Mouse (Mus musculus): Measurements from ENCODE around the gene Bcor. TPM values are rescaled to one million over a fixed set of nuclear protein-coding genes. Genes with fewer than 3 reads are reported as not detected.

The Bcor gene
- total and polyA plus RNA-seq, 3 experiments = 44.6 to 88.7 (median 61.6) TPM

GRCm38 (mm10) chrX:12116128-12116527 lies 44.0 kb downstream of the Bcor start:
- DNase-seq (ENCODE audit: low read depth, low spot score) = no peak

DNA sequence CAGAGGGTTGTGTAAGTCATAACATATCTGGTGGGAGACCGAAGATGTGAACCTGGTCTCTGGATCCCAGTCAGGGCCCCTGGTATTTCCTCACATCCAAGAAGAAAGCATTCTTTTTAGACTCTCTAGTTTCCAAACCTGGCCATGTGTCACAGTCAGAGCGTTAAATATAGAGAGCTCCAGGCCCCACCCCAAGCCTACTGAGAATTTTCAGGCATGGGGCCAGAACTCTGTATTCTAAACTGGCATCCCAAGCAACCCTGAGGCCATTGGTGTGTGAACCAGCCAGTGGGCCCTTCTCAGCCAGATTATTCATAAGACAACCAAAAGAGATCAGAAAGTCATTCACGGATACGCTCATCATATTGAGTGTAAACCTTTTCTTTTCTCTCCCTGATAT lies 48.0 kb downstream of the Bcor start:
- H3K4me3 ChIP-seq (ENCODE audit: control insufficient read depth in 1 of 2, insufficient read depth in 1 of 2, low read depth in 2 of 2, low read length in 2 of 2) = no peak overlapping the region
- H3K9me3 ChIP-seq (replicated peaks; ENCODE audit: insufficient read depth, low read length) = no peaks in the 10 kb centered on the region
- H3K36me3 ChIP-seq (ENCODE audit: control insufficient read depth in 1 of 2, insufficient read depth in 2 of 2, low read length in 2 of 2) = no peaks in the 10 kb centered on the region; a peak in 2 of 4 replicates
- no peak for DNase-seq (ENCODE audit: low read depth, low spot score)
- TF ChIP-seq BHLHE40 (IDR thresholded peaks at IDR 0.05; ENCODE audit: borderline replicate concordance, low read depth, low read length) = no peak
- no peak for TF ChIP-seq MAZ (IDR thresholded peaks at IDR 0.05; ENCODE audit: low read depth, low read length)
- TF ChIP-seq GATA1 (IDR thresholded peaks at IDR 0.05; ENCODE audit: low read depth, low read length) = no peak
- TF ChIP-seq ELF1 (IDR thresholded peaks at IDR 0.05; ENCODE audit: low read depth, low read length) = no peak
- no peak for TF ChIP-seq POLR2AphosphoS2 (IDR thresholded peaks at IDR 0.05; ENCODE audit: low read length)
- TF ChIP-seq RCOR1 (IDR thresholded peaks at IDR 0.05; ENCODE audit: low read depth, low read length) = no peak
- TF ChIP-seq ZNF384 (IDR thresholded peaks at IDR 0.05; ENCODE audit: low read depth, low read length) = no peak
- TF ChIP-seq TAL1 (IDR thresholded peaks at IDR 0.05; ENCODE audit: low read length) = no peak
- TF ChIP-seq CHD2 (IDR thresholded peaks at IDR 0.05; ENCODE audit: low read length) = no peak
- TF ChIP-seq ZC3H11A (IDR thresholded peaks at IDR 0.05; ENCODE audit: low read depth, low read length) = no peak
- no peak for TF ChIP-seq MYB (IDR thresholded peaks at IDR 0.05; ENCODE audit: low read depth, low read length)
- TF ChIP-seq E2F4 (IDR thresholded peaks at IDR 0.05; ENCODE audit: borderline replicate concordance, low read depth, low read length) = no peak
- no peak for TF ChIP-seq CHD1 (IDR thresholded peaks at IDR 0.05; ENCODE audit: low read depth, low read length)
- no peak for TF ChIP-seq CTCF (IDR thresholded peaks at IDR 0.05 in 2 of 3, conservative IDR thresholded peaks at IDR 0.05 in 1 of 3; ENCODE audit: control insufficient read depth in 1 of 3, insufficient read depth in 1 of 3, low read depth in 2 of 3, low read length in 3 of 3, poor library complexity in 1 of 3, severe bottlenecking in 1 of 3)
- no peak for TF ChIP-seq UBTF (IDR thresholded peaks at IDR 0.05; ENCODE audit: borderline replicate concordance, insufficient read depth, low read depth, low read length)
- no peak for TF ChIP-seq MEF2A (IDR thresholded peaks at IDR 0.05; ENCODE audit: extremely low read depth, insufficient replicate concordance, low read depth, low read length, poor library complexity, severe bottlenecking)
- TF ChIP-seq GABPA (IDR thresholded peaks at IDR 0.05; ENCODE audit: low read depth, low read length) = no peak
- no peak for TF ChIP-seq JUND (IDR thresholded peaks at IDR 0.05; ENCODE audit: low read depth, low read length)
- no peak for TF ChIP-seq RAD21 (IDR thresholded peaks at IDR 0.05; ENCODE audit: low read depth, low read length)
- no peaks in the 10 kb centered on the region; a peak in 1 of 4 replicates for H3K4me1 ChIP-seq (ENCODE audit: control insufficient read depth in 1 of 2, insufficient read depth in 2 of 2, low read length in 2 of 2)
- H3K9ac ChIP-seq (ENCODE audit: control insufficient read depth, low read depth, low read length, poor library complexity, severe bottlenecking) = no peak overlapping the region
- H3K27ac ChIP-seq (ENCODE audit: control insufficient read depth, low read depth, low read length) = no peak overlapping the region
- peaks cover 55% of the 10 kb centered on the region for H3K79me2 ChIP-seq (ENCODE audit: control insufficient read depth, insufficient read depth, low read length, poor library complexity)
- H3K27me3 ChIP-seq (ENCODE audit: control insufficient read depth in 1 of 2, insufficient read depth in 2 of 2, low read length in 2 of 2) = no peaks in the 10 kb centered on the region

More at GRCm38 (mm10) chrX:12116128-12116527, 44.0 kb downstream of the Bcor start:
- H3K27me3 ChIP-seq (ENCODE audit: control insufficient read depth in 1 of 2, insufficient read depth in 2 of 2, low read length in 2 of 2) = no peaks in the 10 kb centered on the region
- TF ChIP-seq RAD21 (IDR thresholded peaks at IDR 0.05; ENCODE audit: low read depth, low read length) (no peak), HCFC1 (IDR thresholded peaks at IDR 0.05; ENCODE audit: low read depth, low read length) (no peak), USF2 (IDR thresholded peaks at IDR 0.05; ENCODE audit: borderline replicate concordance in 1 of 2, insufficient read depth in 1 of 2, low read depth in 1 of 2, low read length in 2 of 2) (no peak), MAX (IDR thresholded peaks at IDR 0.05; ENCODE audit: low read length) (no peak), E2F4 (IDR thresholded peaks at IDR 0.05; ENCODE audit: borderline replicate concordance, low read depth, low read length) (no peak), RCOR1 (IDR thresholded peaks at IDR 0.05; ENCODE audit: low read depth, low read length) (no peak), EP300 (IDR thresholded peaks at IDR 0.05; ENCODE audit: low read depth in 1 of 2, low read length in 2 of 2) (no peak), USF1 (IDR thresholded peaks at IDR 0.05; ENCODE audit: low read depth, low read length) (no peak), KAT2A (conservative IDR thresholded peaks at IDR 0.05; ENCODE audit: low read depth, low read length) (no peak), TAL1 (IDR thresholded peaks at IDR 0.05; ENCODE audit: low read length) (no peak), GATA1 (IDR thresholded peaks at IDR 0.05; ENCODE audit: low read depth, low read length) (no peak), TBP (IDR thresholded peaks at IDR 0.05; ENCODE audit: low read depth, low read length) (no peak), SMC3 (IDR thresholded peaks at IDR 0.05; ENCODE audit: low read depth, low read length) (no peak), NRF1 (IDR thresholded peaks at IDR 0.05; ENCODE audit: insufficient read depth, low read depth, low read length, poor library complexity, severe bottlenecking) (no peak), BHLHE40 (IDR thresholded peaks at IDR 0.05; ENCODE audit: borderline replicate concordance, low read depth, low read length) (no peak), MAZ (IDR thresholded peaks at IDR 0.05; ENCODE audit: low read depth, low read length) (no peak), MYC (IDR thresholded peaks at IDR 0.05; ENCODE audit: low read depth, low read length) (no peak), ZNF384 (IDR thresholded peaks at IDR 0.05; ENCODE audit: low read depth, low read length) (no peak)
- H3K36me3 ChIP-seq (ENCODE audit: control insufficient read depth in 1 of 2, insufficient read depth in 2 of 2, low read length in 2 of 2) = peaks cover 2 to 24% of the 10 kb centered on the region in 2 experiments
- peaks cover 66% of the 10 kb centered on the region for H3K79me2 ChIP-seq (ENCODE audit: control insufficient read depth, insufficient read depth, low read length, poor library complexity)
- H3K27ac ChIP-seq (ENCODE audit: control insufficient read depth, low read depth, low read length) = no peak overlapping the region
- no peak overlapping the region for H3K9ac ChIP-seq (ENCODE audit: control insufficient read depth, low read depth, low read length, poor library complexity, severe bottlenecking)
- H3K4me1 ChIP-seq (ENCODE audit: control insufficient read depth in 1 of 2, insufficient read depth in 2 of 2, low read length in 2 of 2) = peaks cover 11 to 23% of the 10 kb centered on the region in 2 experiments
- no peak overlapping the region for H3K4me3 ChIP-seq (ENCODE audit: control insufficient read depth in 1 of 2, insufficient read depth in 1 of 2, low read depth in 2 of 2, low read length in 2 of 2)
- H3K9me3 ChIP-seq (replicated peaks; ENCODE audit: insufficient read depth, low read length) = no peaks in the 10 kb centered on the region
